Mouse (Mus musculus) heart, embryonic 13.5 days (tissue): Measurements from ENCODE around the gene Fgd3. TPM values are rescaled to one million over a fixed set of nuclear protein-coding genes. Genes with fewer than 3 reads are reported as not detected.

ENCODE experiments used
- ATAC-seq: fragments of 200-750 bp; cut with Nextera tagmentation; 2 replicates; pipeline ENCODE4 v1.8.0; 2017; ENCODE audit warnings: moderate TSS enrichment; ENCODE audit not compliant: insufficient number of reproducible peaks, low FRiP score, low TSS enrichment; ENCODE audit errors: extremely low read depth
- H3K27ac ChIP-seq: fragments of 300-500 bp; sonication (generic); replicated peaks from 2 replicates; pipeline ENCODE4 v1.5.1; 2015; ENCODE audit warnings: moderate library complexity, mild to moderate bottlenecking, inconsistent platforms
- H3K27me3 ChIP-seq: fragments of 300-500 bp; sonication (generic); replicated peaks from 2 replicates; pipeline ENCODE4 v1.6.1; 2015; ENCODE audit warnings: mild to moderate bottlenecking, inconsistent platforms
- H3K36me3 ChIP-seq: fragments of 300-500 bp; sonication (generic); 2 replicates; pipeline ENCODE4 v1.6.1; 2015; ENCODE audit warnings: mild to moderate bottlenecking, inconsistent platforms
- H3K4me1 ChIP-seq: fragments of 300-500 bp; sonication (generic); 2 replicates; pipeline ENCODE4 v1.6.1; 2015; ENCODE audit warnings: inconsistent platforms
- H3K4me2 ChIP-seq: fragments of 300-500 bp; sonication (generic); 2 replicates; pipeline ENCODE4 v1.6.1; 2015; ENCODE audit warnings: inconsistent platforms, mild to moderate bottlenecking, moderate library complexity
- H3K4me3 ChIP-seq: fragments of 300-500 bp; sonication (generic); 2 replicates; pipeline ENCODE4 v1.5.1; 2015; ENCODE audit warnings: moderate library complexity, mild to moderate bottlenecking, inconsistent platforms
- H3K9ac ChIP-seq: fragments of 300-500 bp; sonication (generic); 2 replicates; pipeline ENCODE4 v1.6.1; 2015; ENCODE audit warnings: inconsistent platforms, mild to moderate bottlenecking, moderate library complexity
- H3K9me3 ChIP-seq: fragments of 300-500 bp; sonication (generic); 2 replicates; pipeline ENCODE4 v1.6.1; 2016; ENCODE audit warnings: inconsistent platforms
- WGBS: fragments of 180-500 bp; shearing (Covaris S2); methylation state at CpG from one replicate; pipeline ENCODE4 v1.1.7; 2015; ENCODE audit warnings: mixed read lengths; 5-methylcytosine and 5-hydroxymethylcytosine counted together
- polyA plus RNA-seq: library from polyadenylated mRNA; unstranded; fragments of >200 nt; fragmentation: Nextera tagmentation; extraction: Ambion mirVana; gene quantifications from 2 replicates; pipeline ENCODE4 v1.2.1, GENCODE M21; 2015

The Fgd3 gene
- polyA plus RNA-seq, 1 experiment from 2014 or later = 0.05 TPM

GRCm38 (mm10) chr13:49212711-49213500 lies 107.2 kb downstream of the Fgd3 start:
- Histone ChIP-seq H3K27me3 (no peaks in the 10 kb centered on the region), H3K4me3 (no peak overlapping the region), H3K36me3 (peaks cover 2% of the 10 kb centered on the region), H3K27ac (no peak overlapping the region), H3K4me2 (peak overlapping the region; percentile 74; the same call in 1 of the 2 replicates), H3K9me3 (no peaks in the 10 kb centered on the region), H3K4me1 (peaks cover 64% of the 10 kb centered on the region), H3K9ac (0 out of 2 replicates have a peak overlapping the region, but pooled peaks have one; percentile 53)
- 69% methylated on average over 4 of the region's 4 CpGs for WGBS
- no peak for ATAC-seq

Other genes with a start within 250 kb of the Fgd3 start
- gene Wnk2, start 172.3 kb downstream of the Fgd3 start, polyA plus RNA-seq = 0.98 and 1.5 TPM in 2 replicates
- 61.2 and 65.2 TPM in 2 replicates for gene Ninj1, start 132.8 kb downstream of the Fgd3 start, polyA plus RNA-seq
- gene Card19, start 104.3 kb downstream of the Fgd3 start, polyA plus RNA-seq = 89.0 and 91.2 TPM in 2 replicates
- 1.2 and 1.9 TPM in 2 replicates for gene Susd3, start 71.6 kb downstream of the Fgd3 start, polyA plus RNA-seq
- 38.7 and 40.6 TPM in 2 replicates for gene Bicd2, start 21.3 kb upstream of the Fgd3 start, polyA plus RNA-seq
- gene Ippk, start 100.9 kb upstream of the Fgd3 start, polyA plus RNA-seq = 11.5 and 12.5 TPM in 2 replicates
- 0.72 and 1.1 TPM in 2 replicates for gene Tes3-ps, start 173.0 kb upstream of the Fgd3 start, polyA plus RNA-seq
- 2.7 and 3.2 TPM in 2 replicates for gene Ecm2, start 184.5 kb upstream of the Fgd3 start, polyA plus RNA-seq
- 7.8 and 8.6 TPM in 2 replicates for gene Aspn, start 224.1 kb upstream of the Fgd3 start, polyA plus RNA-seq